Mouse (Mus musculus) B cell, adult 67 days (primary cell): Measurements from ENCODE around the gene Rnf168. TPM values are rescaled to one million over a fixed set of nuclear protein-coding genes. Genes with fewer than 3 reads are reported as not detected.

Experiments
- total RNA-seq, 2 experiments: library from RNA; stranded (reverse); gene quantifications; 4 replicates each; pipeline ENCODE4 v1.2.4; 2023

The Rnf168 gene
- 10 to 100 TPM; 18.4 to 20.0 TPM for total RNA-seq

DNA sequence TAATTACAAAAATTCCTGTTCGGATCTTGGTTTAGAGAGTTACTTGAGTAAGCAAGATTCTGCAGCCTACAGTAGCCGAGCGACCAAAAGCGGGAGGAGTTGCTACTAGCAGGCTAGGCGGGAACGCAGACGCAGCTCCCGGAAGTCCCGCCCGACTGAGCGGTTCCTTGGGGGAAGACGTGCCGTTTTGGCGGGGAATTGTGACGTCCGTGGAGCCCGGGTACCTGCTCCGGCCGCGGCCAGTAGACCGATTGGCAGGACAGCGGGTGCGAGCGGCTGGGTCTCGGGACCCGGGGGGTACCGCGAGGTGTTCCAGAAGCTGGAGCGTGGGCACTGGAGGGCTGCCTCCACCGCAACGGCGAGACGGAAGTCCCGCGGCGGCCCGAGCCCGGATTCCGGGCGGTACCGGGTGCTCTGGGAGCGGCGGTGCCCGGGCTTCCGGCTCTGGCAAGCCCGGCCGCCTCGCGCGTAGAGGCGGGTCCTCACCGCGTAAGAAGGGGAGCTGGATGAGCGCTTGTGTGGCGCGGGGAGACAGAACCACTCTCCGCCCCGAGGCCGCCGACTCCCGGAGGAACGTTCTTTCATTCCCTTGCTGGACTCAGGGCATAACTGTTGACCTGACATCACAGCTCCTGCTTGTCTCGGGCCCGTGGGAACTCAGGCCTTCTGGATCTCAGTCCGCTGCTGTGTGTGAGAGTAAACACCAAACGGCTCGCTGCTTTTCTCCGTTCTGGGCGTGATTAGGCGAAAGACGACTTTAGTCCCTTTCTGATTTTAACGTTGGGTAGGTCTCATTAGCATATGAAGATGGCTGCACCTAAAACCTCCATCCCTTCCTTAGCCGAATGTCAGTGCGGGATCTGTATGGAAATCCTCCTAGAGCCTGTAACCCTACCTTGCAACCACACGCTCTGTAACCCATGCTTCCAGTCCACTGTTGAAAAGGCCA lies at the start of gene Rnf168:
Gene Rnf168, plus strand, starts transcription at position 152 of the 949 bp plus-strand sequence.

GRCm38 (mm10) chr16:32246952-32247370 lies 30.3 kb upstream of the Rnf168 start, which contains the start of the genes Fbxo45 and Wdr53:
Gene Fbxo45, minus strand, starts transcription at chr16:32247158.
Gene Wdr53, plus strand, starts transcription at chr16:32247227.

GRCm38 (mm10) chr16:32271291-32271690 lies 6.0 kb upstream of the Rnf168 start, which contains the start of gene Smco1:
Gene Smco1, plus strand, starts transcription at chr16:32271468.

DNA sequence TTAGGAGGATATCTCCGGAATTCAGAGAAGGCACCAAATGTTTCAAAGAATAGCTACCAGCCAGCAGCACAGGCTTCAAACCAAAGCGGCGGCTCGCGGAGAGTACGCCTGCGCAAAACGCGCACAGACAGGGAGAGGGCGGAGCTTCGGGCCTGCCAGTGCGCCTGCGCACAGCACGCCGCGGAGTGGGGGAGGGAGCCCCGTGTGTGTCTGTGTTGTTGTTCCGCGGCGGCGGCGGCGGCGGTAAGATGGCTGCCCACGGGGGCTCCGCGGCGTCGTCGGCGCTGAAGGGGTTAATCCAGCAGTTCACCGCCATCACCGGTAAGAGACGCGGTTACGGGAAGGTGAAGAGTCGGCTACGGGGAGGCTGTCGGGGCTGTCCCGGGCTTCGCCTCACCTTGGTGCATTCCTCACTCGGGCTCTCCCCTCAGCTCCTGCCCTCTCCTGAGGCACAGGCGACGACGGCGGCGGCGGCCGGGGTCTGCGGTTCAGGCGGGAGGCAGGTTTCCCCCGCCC lies 54.8 kb downstream of the Rnf168 start, which contains the start of gene Ubxn7:
Gene Ubxn7, plus strand, starts transcription at position 218 of the 516 bp plus-strand sequence.

Other genes starting within 250 kb of the Rnf168 start
- 10 to 100 TPM; 82.6 to 86.3 TPM for gene Pak2, start 198.1 kb upstream of the Rnf168 start, total RNA-seq
- gene Pigx, start 177.7 kb upstream of the Rnf168 start, total RNA-seq, result 10 to 100 TPM; 35.3 to 38.7 TPM
- gene Cep19, start 177.7 kb upstream of the Rnf168 start, total RNA-seq, result 1 to 10 TPM; 4.8 to 7.1 TPM
- gene Nrros, start 111.9 kb upstream of the Rnf168 start, total RNA-seq, result 100 to 1,000 TPM; 223 to 245 TPM
- not detected for gene Bex6, start 97.6 kb upstream of the Rnf168 start, total RNA-seq
- 10 to 100 TPM; 11.5 to 12.8 TPM for gene Fbxo45, start 30.3 kb upstream of the Rnf168 start, total RNA-seq
- 10 to 100 TPM; 10.9 to 14.0 TPM for gene Wdr53, start 30.2 kb upstream of the Rnf168 start, total RNA-seq
- 1 to 10 TPM in 1 of 2 experiments, not detected in 1; 1.7 TPM for gene Smco1, start 6.0 kb upstream of the Rnf168 start, total RNA-seq
- gene Ubxn7, start 54.8 kb downstream of the Rnf168 start, total RNA-seq, result 10 to 100 TPM; 61.1 to 74.6 TPM
- gene Tm4sf19, start 123.0 kb downstream of the Rnf168 start, total RNA-seq, result under 1 TPM in 1 of 2 experiments, not detected in 1; 0.44 TPM
- 1 to 10 TPM; 5.0 to 5.1 TPM for gene Tctex1d2, start 142.2 kb downstream of the Rnf168 start, total RNA-seq
- 10 to 100 TPM; 39.1 to 54.0 TPM for gene Pcyt1a, start 153.5 kb downstream of the Rnf168 start, total RNA-seq
- gene Slc51a, start 210.4 kb downstream of the Rnf168 start, total RNA-seq, result not detected
- gene Zdhhc19, start 218.8 kb downstream of the Rnf168 start, total RNA-seq, result not detected